In genomic region chr4:52213363-52213762, GRCm38 (mm10) we compare ENCODE assay signal across 15 mouse cellular contexts.
DNase-seq lines count a peak whose midpoint lies in the region; ATAC-seq and TF ChIP-seq lines count a peak whose summit lies in the region.
"Had no signal": no experiment of that assay in that cellular context is flagged by ENCODE, and none has a peak within 500 bp of the region (broad histone marks: within the 10 kb centered on the region; RNA-seq: fewer than 3 reads in every experiment).

No protein-coding gene starts in this region.

- no peaks in the 10 kb centered on the region for H3K27me3 ChIP-seq in heart, embryonic 14.5 days (ENCODE audit: control insufficient read depth, insufficient read depth, low read length)
- H3K27me3 ChIP-seq in forebrain, embryonic 15.5 days = no peaks in the 10 kb centered on the region
- no peaks in the 10 kb centered on the region for H3K27me3 ChIP-seq in hindbrain, postnatal 0 days (ENCODE audit: insufficient read depth, low read length)
- H3K27me3 ChIP-seq in liver, postnatal 0 days (ENCODE audit: insufficient read depth, low read length) = no peaks in the 10 kb centered on the region

- H3K36me3 ChIP-seq in heart, embryonic 14.5 days (ENCODE audit: control insufficient read depth, insufficient read depth, low read length) = no peaks in the 10 kb centered on the region
- no peaks in the 10 kb centered on the region for H3K36me3 ChIP-seq in forebrain, embryonic 15.5 days
- H3K36me3 ChIP-seq in hindbrain, postnatal 0 days (ENCODE audit: insufficient read depth, low read length) = no peaks in the 10 kb centered on the region
- H3K36me3 ChIP-seq in liver, postnatal 0 days (replicated peaks; ENCODE audit: insufficient read depth, low read length) = no peaks in the 10 kb centered on the region

- DNase-seq in heart, postnatal 36 days = no peak
- peak; percentile 53 for DNase-seq in brain, embryonic 14.5 days (ENCODE audit: low read depth)
- DNase-seq in hindbrain, postnatal 0 days (ENCODE audit: low spot score) = peak; percentile 27
- DNase-seq in left cerebral cortex, adult 8-10 months (ENCODE audit: low spot score in 2 of 2) = no peak
- no peak for DNase-seq in liver, postnatal 0 days
- DNase-seq in layer of hippocampus, adult 11-12 months (ENCODE audit: low spot score) = no peak
- DNase-seq: adrenal gland, postnatal 14 days; cerebellum, adult 11 months; kidney, postnatal 10 days; lung, adult 18-20 months; right cerebral cortex, postnatal 14 days; thymus, adult 18-20 months had no signal

- no peak overlapping the region for H3K9ac ChIP-seq in heart, embryonic 14.5 days (ENCODE audit: low read length)
- no peak overlapping the region for H3K9ac ChIP-seq in forebrain, embryonic 15.5 days (replicated peaks)
- H3K9ac ChIP-seq in hindbrain, postnatal 0 days (replicated peaks; ENCODE audit: low read length) = no peak overlapping the region
- no peak overlapping the region for H3K9ac ChIP-seq in liver, postnatal 0 days (replicated peaks)

- H3K27ac ChIP-seq in heart, embryonic 14.5 days (replicated peaks in 1 of 2; ENCODE audit: control insufficient read depth in 1 of 2, insufficient read depth in 1 of 2, low read depth in 2 of 2, low read length in 2 of 2) = no peak overlapping the region
- no peak overlapping the region for H3K27ac ChIP-seq in forebrain, embryonic 15.5 days (replicated peaks)
- H3K27ac ChIP-seq in hindbrain, postnatal 0 days = no peak overlapping the region
- no peak overlapping the region for H3K27ac ChIP-seq in liver, postnatal 0 days (ENCODE audit: low read depth)

- TF ChIP-seq POLR2A in brain, embryonic 14.5 days (IDR thresholded peaks at IDR 0.05; ENCODE audit: borderline replicate concordance, extremely low read depth, insufficient read depth, insufficient read length, poor library complexity, severe bottlenecking) = no peak

- 0 out of 2 replicates have a peak, but pooled peaks have one; percentile 50 for ATAC-seq in heart, embryonic 14.5 days (ENCODE audit: insufficient number of reproducible peaks, insufficient read depth, low FRiP score, low read depth)
- peak; percentile 64; the same call in 1 of the 2 replicates for ATAC-seq in forebrain, embryonic 15.5 days (replicated peaks)
- ATAC-seq in hindbrain, postnatal 0 days = peak; percentile 75
- no peak for ATAC-seq in liver, postnatal 0 days

- no peak overlapping the region for H3K4me2 ChIP-seq in heart, embryonic 14.5 days (ENCODE audit: low read length)
- no peak overlapping the region for H3K4me2 ChIP-seq in forebrain, embryonic 15.5 days (replicated peaks)
- H3K4me2 ChIP-seq in hindbrain, postnatal 0 days (ENCODE audit: low read depth, low read length) = no peak overlapping the region
- no peak overlapping the region for H3K4me2 ChIP-seq in liver, postnatal 0 days (ENCODE audit: low read depth, low read length)

- intact Hi-C loops in heart, postnatal 36 days (cut with DNase I) = no loop called here

- H3K9me3 ChIP-seq in heart, embryonic 14.5 days (ENCODE audit: control insufficient read depth, low read length) = no peaks in the 10 kb centered on the region
- H3K9me3 ChIP-seq in forebrain, embryonic 15.5 days = no peaks in the 10 kb centered on the region
- no peaks in the 10 kb centered on the region for H3K9me3 ChIP-seq in hindbrain, postnatal 0 days (ENCODE audit: low read length)
- no peaks in the 10 kb centered on the region for H3K9me3 ChIP-seq in liver, postnatal 0 days (ENCODE audit: low read length)

- TF ChIP-seq CTCF in brain, embryonic 14.5 days (IDR thresholded peaks at IDR 0.05; ENCODE audit: borderline replicate concordance, extremely low read depth, insufficient read depth, insufficient read length) = no peak
- no peak for TF ChIP-seq CTCF in hindbrain, postnatal 0 days (IDR thresholded peaks at IDR 0.05; ENCODE audit: low read depth)
- no peak for TF ChIP-seq CTCF in liver, postnatal 0 days (IDR thresholded peaks at IDR 0.05; ENCODE audit: low read depth)

- no peak for TF ChIP-seq EP300 in liver, postnatal 0 days (IDR thresholded peaks at IDR 0.05; ENCODE audit: low read depth)

- WGBS in heart, embryonic 14.5 days = 50% methylated on average over 3 of the region's 3 CpGs
- whole genome bisulfite sequencing in forebrain, embryonic 15.5 days = 22% methylated on average over 3 of the region's 3 CpGs
- 33% methylated on average over 3 of the region's 3 CpGs for WGBS in hindbrain, postnatal 0 days
- 83% methylated on average over 3 of the region's 3 CpGs for WGBS in liver, postnatal 0 days (ENCODE audit: insufficient replicate concordance)

- H3K4me3 ChIP-seq in heart, embryonic 14.5 days (ENCODE audit: control insufficient read depth in 1 of 2, insufficient read depth in 1 of 2, low read depth in 1 of 2, low read length in 2 of 2) = no peak overlapping the region
- H3K4me3 ChIP-seq in forebrain, embryonic 15.5 days = no peak overlapping the region
- H3K4me3 ChIP-seq in hindbrain, postnatal 0 days (ENCODE audit: low read length) = no peak overlapping the region
- no peak overlapping the region for H3K4me3 ChIP-seq in liver, postnatal 0 days (ENCODE audit: low read depth, low read length)
- H3K4me3 ChIP-seq: myocyte had no signal

- no peaks in the 10 kb centered on the region for H3K4me1 ChIP-seq in heart, embryonic 14.5 days (ENCODE audit: control insufficient read depth in 2 of 2, insufficient read depth in 2 of 2, low read length in 2 of 2)
- 0 out of 2 replicates have a peak, but pooled peaks cover 6% of the 10 kb centered on the region for H3K4me1 ChIP-seq in forebrain, embryonic 15.5 days
- H3K4me1 ChIP-seq in hindbrain, postnatal 0 days (ENCODE audit: insufficient read depth, low read length) = no peaks in the 10 kb centered on the region
- no peaks in the 10 kb centered on the region for H3K4me1 ChIP-seq in liver, postnatal 0 days (ENCODE audit: insufficient read depth)

Comparison
In these comparisons a context has a peak if more than half of its experiments do, and no peak if none do; other contexts are left out.
1. DNase-seq: peak in brain, embryonic 14.5 days (single experiment) and hindbrain, postnatal 0 days (single experiment); none in heart, postnatal 36 days (0 of 2), left cerebral cortex, adult 8-10 months (0 of 2), liver, postnatal 0 days (single experiment) and layer of hippocampus, adult 11-12 months (single experiment).